Mouse (Mus musculus): Measurements from ENCODE around the gene Zswim5.

Gene Zswim5

DNA sequence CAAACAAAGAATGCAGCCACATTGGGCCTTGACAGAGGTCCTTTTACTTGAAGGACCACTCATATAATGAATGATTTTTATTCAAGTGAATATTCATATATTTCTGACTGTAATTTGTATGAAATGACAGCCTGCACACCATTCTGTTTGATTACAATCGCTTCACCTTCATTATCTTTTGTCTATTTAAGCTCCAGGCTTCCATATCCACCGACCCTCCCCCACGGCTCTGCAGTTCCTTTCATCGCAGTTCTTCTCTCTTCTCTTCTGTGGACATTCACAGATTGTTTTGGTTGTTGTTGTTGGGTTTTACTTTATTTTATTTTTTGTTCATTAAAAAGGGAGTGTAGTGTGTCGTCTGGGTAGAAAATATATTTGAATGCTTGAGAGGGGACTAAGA lies 34.0 kb downstream of the Zswim5 start:
- no peak for DNase-seq (ENCODE audit: low spot score in 2 of 2)

DNA sequence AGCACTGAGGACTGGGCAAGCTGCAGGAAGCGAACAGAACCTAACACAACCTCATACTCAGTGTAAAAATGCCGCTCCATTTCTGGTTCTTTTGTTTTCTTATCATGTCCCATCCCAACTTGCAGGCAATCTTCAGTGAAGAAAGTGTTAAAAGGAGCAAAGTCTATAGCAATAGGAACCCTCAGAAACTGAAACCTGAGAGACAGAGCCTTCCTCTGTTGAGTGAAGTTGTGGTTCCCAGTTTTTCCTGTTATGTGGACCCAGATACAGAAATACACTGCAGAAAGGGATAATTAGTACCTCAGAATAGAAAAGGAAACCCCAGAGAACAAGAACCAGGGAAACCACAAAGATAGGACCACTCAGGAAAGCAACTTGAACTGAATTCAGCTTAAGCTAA lies 36.1 kb downstream of the Zswim5 start:
- no peak for DNase-seq (ENCODE audit: low spot score in 2 of 2)

GRCm38 (mm10) chr4:116928006-116928651 lies 51.0 kb downstream of the Zswim5 start:
- DNase-seq (ENCODE audit: low spot score in 2 of 2) = no peak

GRCm38 (mm10) chr4:116939585-116939984 lies 62.4 kb downstream of the Zswim5 start:
- no peak for DNase-seq (ENCODE audit: low spot score in 2 of 2)

DNA sequence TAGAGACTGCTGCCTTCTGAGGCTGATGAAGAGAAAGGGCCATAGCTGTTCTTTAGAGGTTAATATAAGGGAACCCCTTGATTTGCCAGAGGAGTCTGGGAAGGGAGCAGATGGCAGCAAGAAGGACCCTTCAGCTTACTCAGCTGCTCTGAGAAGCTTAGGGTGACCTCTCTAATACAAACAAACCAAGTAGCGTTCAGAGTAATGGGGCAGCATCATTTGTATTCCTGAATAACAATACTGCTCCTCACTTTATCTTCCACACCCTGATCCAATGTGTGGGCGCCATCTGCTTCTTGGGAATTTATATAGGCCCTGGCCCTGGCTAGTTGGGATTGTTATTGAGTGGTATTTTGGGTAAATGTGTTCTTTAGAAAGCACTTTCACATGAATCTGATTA lies 65.5 kb downstream of the Zswim5 start:
- no peak for DNase-seq (ENCODE audit: low spot score in 2 of 2)

DNA sequence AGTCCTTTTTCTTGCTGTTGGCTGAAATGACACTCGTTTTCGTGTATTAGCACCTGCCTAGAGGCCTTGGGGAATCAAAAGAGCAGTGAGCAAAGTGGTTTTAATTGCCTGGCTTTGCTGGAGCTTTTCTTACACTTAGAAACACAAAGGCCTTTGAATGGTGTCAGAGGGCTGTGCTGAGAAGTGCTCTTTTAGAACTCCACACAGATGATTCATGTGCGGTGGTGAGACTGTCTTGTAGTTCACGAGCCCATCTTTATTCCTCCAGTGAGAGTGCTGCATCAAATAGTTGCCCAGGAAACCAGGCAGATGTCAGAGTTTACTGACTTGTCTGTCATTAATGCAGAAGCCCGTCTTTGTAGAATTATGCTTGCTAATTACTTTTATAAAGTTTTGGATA lies 66.9 kb downstream of the Zswim5 start:
- DNase-seq (ENCODE audit: low spot score in 2 of 2) = no peak

DNA sequence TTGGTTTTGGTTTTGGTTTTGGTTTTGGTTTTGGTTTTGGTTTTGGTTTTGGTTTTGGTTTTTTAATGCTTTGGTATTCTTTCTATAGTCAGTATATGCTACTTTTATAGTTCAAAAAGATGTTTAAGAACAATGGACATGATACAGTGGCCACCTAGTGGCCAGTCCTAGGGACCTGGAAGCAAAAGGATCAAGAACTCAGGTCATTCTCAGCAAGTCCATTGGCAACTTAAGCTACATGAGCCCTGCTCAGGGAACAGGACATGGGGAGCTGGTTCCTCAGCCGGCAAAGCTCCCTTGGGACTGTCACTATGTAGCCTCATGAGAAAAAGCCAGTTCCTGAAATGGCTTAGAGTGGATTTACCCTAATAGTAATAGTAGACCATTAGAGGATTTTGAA lies 74.5 kb downstream of the Zswim5 start:
- DNase-seq (ENCODE audit: low spot score in 2 of 2) = no peak

- no peak for DNase-seq (ENCODE audit: low spot score in 2 of 2)
Measured at GRCm38 (mm10) chr4:116954951-116955350, 77.8 kb downstream of the Zswim5 start.

DNA sequence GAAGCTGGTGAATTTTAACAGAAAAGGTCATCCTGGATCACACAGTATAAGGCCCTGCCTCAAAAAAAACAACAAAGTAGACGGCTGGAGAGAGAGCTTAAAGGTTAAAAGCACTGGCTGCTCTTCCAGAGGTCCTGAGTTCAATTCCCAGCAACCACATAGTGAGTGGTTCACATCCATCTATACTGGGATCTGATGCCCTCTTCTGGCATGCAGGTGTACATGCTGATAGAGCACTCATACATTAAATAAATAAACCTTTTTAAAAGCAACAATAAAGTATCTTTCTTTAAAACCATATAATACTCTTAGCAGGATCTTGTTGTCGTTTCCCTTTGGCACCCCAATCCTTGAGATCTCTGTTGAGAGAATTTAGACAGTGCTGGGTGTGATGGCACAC lies 99.3 kb downstream of the Zswim5 start:
- DNase-seq (ENCODE audit: low spot score in 2 of 2) = no peak

GRCm38 (mm10) chr4:116985681-116986080 lies 108.5 kb downstream of the Zswim5 start:
- no peak for DNase-seq (ENCODE audit: low spot score in 2 of 2)

DNA sequence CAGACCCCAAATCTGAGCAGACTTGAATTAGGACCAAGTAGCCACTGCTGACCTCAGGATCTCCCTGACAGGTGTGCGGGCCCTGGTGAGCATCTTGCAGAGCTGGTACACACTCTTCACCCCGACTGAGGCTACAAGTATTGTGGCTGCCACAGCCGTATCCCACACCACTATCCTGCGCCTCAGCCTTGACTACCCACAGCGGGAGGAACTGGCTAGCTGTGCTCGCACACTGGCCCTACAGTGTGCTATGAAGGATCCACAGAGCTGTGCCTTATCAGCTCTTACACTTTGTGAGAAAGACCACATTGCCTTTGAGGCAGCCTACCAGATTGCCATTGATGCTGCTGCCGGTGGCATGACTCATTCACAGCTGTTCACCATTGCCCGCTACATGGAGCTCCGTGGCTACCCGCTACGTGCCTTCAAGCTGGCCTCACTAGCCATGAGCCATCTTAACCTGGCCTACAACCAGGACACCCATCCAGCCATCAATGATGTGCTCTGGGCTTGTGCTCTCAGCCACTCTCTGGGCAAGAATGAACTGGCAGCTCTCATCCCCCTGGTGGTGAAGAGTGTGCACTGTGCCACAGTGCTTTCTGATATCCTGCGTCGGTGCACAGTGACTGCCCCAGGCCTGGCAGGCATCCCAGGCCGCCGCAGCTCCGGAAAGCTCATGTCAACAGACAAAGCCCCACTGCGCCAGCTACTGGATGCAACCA lies 109.4 kb downstream of the Zswim5 start:
- DNase-seq (ENCODE audit: low spot score in 2 of 2) = peak; percentile 72 to 83

GRCm38 (mm10) chr4:116987122-116987456 lies 109.9 kb downstream of the Zswim5 start:
- DNase-seq (ENCODE audit: low spot score in 2 of 2) = no peak

- DNase-seq (ENCODE audit: low spot score in 2 of 2) = no peak
Measured at GRCm38 (mm10) chr4:116989731-116990130, 112.6 kb downstream of the Zswim5 start.

DNA sequence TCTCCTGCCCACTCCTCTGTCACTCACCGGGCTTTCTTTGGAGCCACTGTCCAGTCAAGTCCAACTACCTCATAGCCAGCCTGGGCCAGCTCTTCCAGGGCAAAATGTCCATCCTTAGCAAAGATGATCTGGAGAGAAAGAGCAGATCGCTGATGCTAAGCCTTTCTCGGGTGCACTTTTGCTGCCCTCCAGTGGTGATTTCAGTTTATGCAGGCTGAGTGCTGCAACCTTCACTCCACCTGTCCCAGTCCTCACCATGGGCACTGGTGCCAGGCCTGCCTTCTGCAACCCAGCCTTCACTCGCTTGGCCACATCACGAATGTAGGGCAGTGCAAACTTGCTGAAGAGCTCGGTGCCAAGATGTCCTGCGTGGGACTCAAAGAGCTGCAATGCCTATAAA lies 114.2 kb downstream of the Zswim5 start:
- peak; percentile 83 to 93 for DNase-seq (ENCODE audit: low spot score in 2 of 2)

DNA sequence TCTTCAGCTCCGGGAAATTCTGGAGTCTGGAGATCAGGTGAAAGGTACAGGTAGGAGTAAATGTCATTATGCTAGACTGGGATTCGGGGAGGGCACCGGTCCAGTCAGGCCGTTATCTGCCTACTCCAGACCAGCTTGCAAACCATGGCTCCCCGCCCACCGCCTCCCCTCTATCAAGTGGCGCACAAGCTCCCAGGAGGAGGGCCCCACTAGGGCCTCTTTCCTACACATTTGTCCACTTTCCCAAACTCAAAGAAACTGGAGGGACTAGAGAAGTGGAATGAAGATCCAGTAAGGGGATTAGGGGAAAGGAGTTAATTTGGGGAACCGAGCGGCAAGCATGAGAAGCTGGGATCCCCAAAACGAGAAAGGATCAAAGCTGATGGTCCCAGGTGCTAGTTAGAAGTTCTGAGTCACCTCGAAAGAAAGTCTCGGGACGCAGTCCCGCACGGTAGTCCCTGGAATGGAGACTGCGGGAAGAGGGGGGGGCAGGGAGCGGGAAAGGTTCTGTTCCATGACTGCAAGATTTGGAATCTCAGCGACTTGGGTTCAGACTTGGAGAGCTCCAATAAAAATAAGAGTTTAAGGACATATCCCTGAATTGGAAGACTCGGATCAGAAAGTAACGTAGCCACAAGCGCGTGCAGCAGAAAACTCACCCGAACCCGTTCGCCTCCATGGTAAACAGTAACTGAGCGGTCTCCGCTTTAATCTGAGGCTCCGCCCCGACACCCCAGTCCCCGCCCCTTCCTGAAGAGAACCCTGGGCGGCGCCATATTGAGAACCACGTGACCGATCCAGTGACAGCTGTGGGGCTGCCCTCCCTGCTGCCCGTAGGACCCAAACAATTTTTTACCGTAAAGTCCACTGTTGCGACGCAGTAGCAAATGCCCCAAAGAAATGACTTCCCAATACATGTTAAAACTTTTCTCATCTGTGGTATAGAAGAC lies 116.8 kb downstream of the Zswim5 start, which contains the start of gene Urod:
TSS of gene Urod (minus strand) at position 742 of the 950 bp plus-strand sequence.
- peak; percentile 96 to 97 for DNase-seq (ENCODE audit: low spot score in 2 of 2)

DNA sequence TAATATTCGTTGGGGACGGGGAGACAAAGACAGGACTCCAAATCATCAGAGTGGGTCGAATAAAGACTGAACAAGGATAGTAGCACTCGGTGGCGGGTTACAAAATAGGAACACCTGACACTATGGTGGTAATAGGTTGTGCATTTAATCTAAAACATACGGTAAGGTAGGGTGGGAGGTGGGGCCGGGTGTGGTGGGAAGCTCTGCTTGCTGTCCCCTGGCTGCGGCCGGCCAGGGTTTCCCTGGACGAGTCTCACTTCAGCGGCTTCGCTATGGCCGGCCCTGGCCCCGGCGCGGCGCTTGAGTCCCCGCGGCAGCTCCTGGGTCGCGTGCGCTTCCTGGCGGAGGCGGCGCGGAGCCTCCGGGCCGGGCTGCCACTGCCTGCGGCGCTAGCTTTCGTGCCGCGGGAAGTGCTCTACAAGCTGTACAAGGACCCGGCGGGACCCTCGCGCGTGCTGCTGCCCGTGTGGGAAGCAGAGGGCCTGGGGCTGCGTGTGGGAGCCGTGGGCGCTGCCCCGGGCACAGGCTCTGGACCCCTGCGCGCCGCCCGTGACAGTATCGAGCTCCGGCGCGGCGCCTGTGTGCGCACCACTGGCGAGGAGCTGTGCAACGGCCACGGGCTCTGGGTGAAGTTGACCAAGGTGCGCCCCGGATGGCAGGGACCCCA lies 118.1 kb downstream of the Zswim5 start, which contains the start of gene Hectd3:
TSS of gene Hectd3 (plus strand) at position 187 of the 667 bp plus-strand sequence.
- DNase-seq (ENCODE audit: low spot score in 2 of 2) = peak; percentile 68 to 85

DNA sequence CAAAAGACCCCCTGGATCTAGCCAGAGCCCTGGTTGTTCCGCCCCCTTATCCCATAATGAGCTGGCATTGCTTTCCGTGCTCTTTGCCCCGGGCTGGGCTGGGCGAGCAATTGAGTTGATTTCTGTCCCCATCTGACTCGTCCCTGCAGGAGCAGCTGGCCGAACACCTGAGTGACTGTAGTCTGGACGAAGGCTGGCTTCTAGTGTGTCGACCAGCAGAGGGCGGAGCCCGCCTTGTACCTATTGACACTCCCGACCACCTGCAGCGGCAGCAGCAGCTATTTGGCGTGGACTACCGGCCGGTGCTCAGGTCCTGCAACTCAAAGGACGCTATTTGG lies 118.6 kb downstream of the Zswim5 start:
- DNase-seq (ENCODE audit: low spot score in 2 of 2) = peak; percentile 67 to 83

GRCm38 (mm10) chr4:116999513-117000154 lies 122.5 kb downstream of the Zswim5 start:
- no peak for DNase-seq (ENCODE audit: low spot score in 2 of 2)

DNA sequence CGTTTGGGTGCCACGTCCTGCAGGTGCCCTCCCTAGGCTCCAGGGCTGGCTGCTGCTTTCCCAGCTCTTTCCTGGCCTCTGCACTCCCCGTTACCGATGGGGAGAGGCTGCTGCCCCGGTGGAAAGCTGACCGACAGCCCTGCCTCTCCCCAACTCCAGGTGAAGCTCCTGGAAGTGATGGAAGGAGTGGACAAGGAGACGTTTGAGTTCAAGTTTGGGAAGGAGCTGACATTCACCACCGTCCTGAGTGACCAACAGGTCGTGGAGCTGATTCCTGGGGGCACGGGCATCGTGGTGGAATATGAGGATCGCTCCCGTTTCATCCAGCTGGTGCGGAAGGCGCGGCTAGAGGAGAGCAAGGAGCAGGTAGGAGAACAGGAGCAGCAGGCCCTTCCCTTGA lies 124.8 kb downstream of the Zswim5 start:
- no peak for DNase-seq (ENCODE audit: low spot score in 2 of 2)

DNA sequence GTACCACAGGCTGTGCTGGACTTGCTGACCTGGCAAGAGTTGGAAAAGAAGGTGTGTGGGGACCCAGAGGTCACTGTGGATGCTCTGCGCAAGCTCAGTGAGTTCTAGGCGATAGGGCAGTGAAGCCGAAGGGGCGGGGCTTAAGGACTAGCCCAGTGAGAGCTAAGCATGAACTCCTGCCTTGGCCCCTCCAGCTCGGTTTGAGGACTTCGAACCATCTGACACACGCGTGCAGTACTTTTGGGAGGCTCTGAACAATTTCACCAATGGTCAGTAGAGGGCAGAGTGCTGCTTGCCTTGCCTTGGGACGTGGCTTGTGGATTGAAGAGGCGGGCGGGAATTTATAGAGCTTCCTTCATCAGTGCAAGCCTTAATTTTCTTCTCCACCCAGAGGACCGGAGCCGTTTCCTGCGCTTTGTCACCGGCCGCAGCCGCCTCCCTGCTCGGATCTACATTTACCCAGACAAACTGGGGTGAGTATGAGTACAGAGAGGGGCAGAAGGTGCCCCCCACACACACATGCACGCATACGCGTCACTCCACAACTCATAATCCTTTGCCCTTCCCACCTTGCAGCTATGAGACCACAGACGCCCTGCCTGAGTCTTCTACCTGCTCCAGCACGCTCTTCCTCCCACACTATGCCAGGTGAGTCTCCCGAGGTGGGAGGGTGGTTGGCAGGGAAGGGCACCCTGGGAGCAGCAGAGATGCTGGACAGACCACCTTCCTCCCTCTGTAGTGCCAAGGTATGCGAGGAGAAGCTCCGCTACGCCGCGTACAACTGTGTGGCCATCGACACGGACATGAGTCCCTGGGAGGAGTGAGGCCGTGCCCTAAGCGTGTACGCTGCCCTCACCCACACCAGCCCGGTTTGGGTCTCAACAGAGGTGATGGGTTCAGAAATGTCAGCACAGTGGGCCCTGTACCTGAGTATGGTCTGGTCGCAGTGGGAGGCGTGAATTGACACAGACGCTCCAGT lies 125.7 kb downstream of the Zswim5 start:
- peak; percentile 52 to 72 for DNase-seq (ENCODE audit: low spot score in 2 of 2)

Measured in spleen, postnatal 4 days (tissue).